Mouse (Mus musculus): Measurements from ENCODE around the gene Mtfmt. TPM values are rescaled to one million over a fixed set of nuclear protein-coding genes. Genes with fewer than 3 reads are reported as not detected.

The Mtfmt gene
- polyA plus RNA-seq, 1 experiment = 4.8 TPM

DNA sequence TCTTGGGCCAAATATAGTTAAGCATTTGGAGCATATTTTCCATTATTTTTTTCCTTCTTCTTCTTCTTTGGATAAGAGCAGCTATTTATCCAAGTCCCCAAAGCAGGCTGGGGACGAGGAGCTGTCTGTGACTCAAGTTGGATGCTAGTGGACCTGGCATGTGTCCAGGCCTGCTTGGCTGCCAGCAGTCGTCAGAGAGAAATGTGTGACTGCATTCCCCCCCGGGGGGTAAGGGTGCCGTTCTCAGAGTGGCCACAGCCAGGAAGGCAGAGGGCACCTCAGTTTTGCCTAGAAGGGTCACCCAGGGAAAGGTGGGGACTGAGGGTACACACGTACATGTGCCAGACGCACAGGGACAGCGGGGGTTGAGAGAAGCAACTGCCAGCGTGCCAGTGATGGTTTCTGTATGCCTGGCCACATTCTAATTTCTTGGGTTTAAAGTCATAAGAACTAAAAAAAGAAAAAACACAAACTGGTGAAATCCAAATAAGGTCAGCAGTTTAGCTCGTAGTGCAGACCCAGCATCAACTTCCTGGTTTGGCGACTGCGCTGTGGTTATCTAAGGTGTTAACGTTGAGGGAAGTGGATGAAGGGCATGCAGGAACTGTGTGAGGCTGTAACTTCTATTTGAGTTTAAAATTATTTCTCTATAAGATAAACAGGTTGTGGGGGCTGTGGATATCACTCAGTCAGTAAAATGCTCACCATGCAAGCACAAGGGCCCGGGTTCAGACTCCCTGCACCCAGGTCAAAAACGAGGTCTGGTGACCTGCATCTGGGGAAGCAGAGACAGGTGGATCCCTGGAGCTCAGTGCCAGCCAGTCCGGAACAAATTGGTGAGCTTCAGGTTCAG, 31.0 kb upstream of the Mtfmt start:
- H3K27me3 ChIP-seq (replicated peaks) = peaks cover 54% of the 10 kb centered on the region
- H3K4me1 ChIP-seq = peaks cover 8% of the 10 kb centered on the region
- H3K36me3 ChIP-seq (replicated peaks; ENCODE audit: low read length) = no peaks in the 10 kb centered on the region
- no peaks in the 10 kb centered on the region for H3K9me3 ChIP-seq
- no peak overlapping the region for H3K4me3 ChIP-seq (replicated peaks)
- TF ChIP-seq FLI1 (IDR thresholded peaks at IDR 0.05; ENCODE audit: low read length) = no peak
- TF ChIP-seq GATA1 (IDR thresholded peaks at IDR 0.05; ENCODE audit: borderline replicate concordance, low read length) = no peak

DNA sequence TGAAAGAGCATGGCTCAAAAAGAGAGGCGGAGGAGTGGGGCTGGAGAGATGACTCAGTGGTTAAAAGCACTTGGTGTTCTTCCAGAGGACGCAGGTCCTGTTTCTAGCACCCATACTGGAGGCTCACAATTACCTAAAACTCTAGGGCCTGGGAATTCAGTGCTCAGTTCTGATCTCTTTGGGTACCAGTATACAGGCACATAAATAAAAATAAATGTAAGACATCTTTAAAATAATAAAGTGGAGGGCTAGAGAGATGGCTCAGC, 30.5 kb upstream of the Mtfmt start:
- TF ChIP-seq FLI1 (IDR thresholded peaks at IDR 0.05; ENCODE audit: low read length) (no peak), GATA1 (IDR thresholded peaks at IDR 0.05; ENCODE audit: borderline replicate concordance, low read length) (no peak)

DNA sequence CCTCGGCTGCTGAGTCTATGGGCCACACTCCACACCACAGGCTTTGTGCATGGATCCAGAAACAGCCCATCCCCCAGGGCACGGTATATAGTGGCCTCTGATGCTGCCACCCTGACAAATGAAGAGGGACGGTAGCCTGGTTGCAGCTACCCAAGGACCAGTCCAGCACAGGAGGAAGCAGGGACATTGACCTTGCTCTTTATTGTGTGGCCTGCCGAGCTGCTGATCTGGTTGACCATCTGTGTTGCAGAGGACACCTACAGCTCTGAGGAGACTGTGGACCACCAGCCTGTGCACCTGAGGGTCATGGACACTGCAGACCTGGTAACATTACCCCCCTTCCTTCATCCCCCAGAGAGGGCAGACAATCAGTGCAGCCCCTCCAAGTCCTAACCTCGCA, 28.3 kb upstream of the Mtfmt start:
- H3K27me3 ChIP-seq (replicated peaks) = peaks cover 60% of the 10 kb centered on the region
- H3K4me1 ChIP-seq = peaks cover 8% of the 10 kb centered on the region
- H3K9me3 ChIP-seq = no peaks in the 10 kb centered on the region
- H3K4me3 ChIP-seq (replicated peaks) = peak overlapping the region; percentile 1
- TF ChIP-seq GATA1 (IDR thresholded peaks at IDR 0.05; ENCODE audit: borderline replicate concordance, low read length) (no peak), FLI1 (IDR thresholded peaks at IDR 0.05; ENCODE audit: low read length) (no peak)
- H3K36me3 ChIP-seq (replicated peaks; ENCODE audit: low read length) = no peaks in the 10 kb centered on the region

More for the DNA sequence above, 30.5 kb upstream of the Mtfmt start:
- H3K27me3 ChIP-seq (replicated peaks) = peaks cover 54% of the 10 kb centered on the region
- H3K9me3 ChIP-seq = no peaks in the 10 kb centered on the region
- H3K36me3 ChIP-seq (replicated peaks; ENCODE audit: low read length) = no peaks in the 10 kb centered on the region
- no peak overlapping the region for H3K4me3 ChIP-seq (replicated peaks)
- peaks cover 8% of the 10 kb centered on the region for H3K4me1 ChIP-seq

- H3K4me3 ChIP-seq (replicated peaks) = no peak overlapping the region
- peaks cover 8% of the 10 kb centered on the region for H3K4me1 ChIP-seq
- no peak for TF ChIP-seq FLI1 (IDR thresholded peaks at IDR 0.05; ENCODE audit: low read length)
- H3K9me3 ChIP-seq = no peaks in the 10 kb centered on the region
- H3K27me3 ChIP-seq (replicated peaks) = peaks cover 60% of the 10 kb centered on the region
- no peaks in the 10 kb centered on the region for H3K36me3 ChIP-seq (replicated peaks; ENCODE audit: low read length)
These were observed 27.7 kb upstream of the Mtfmt start for GRCm38 (mm10) chr9:65407861-65408260.

GRCm38 (mm10) chr9:65408871-65409295, 26.7 kb upstream of the Mtfmt start:
- TF ChIP-seq GATA1 (IDR thresholded peaks at IDR 0.05; ENCODE audit: borderline replicate concordance, low read length) = no peak
- TF ChIP-seq FLI1 (IDR thresholded peaks at IDR 0.05; ENCODE audit: low read length) = no peak

GRCm38 (mm10) chr9:65410378-65410777, 25.2 kb upstream of the Mtfmt start:
- Histone ChIP-seq H3K36me3 (replicated peaks; ENCODE audit: low read length) (no peaks in the 10 kb centered on the region), H3K9me3 (no peaks in the 10 kb centered on the region), H3K4me3 (replicated peaks) (no peak overlapping the region), H3K4me1 (peaks cover 5% of the 10 kb centered on the region), H3K27me3 (replicated peaks) (peaks cover 69% of the 10 kb centered on the region)
- TF ChIP-seq GATA1 (IDR thresholded peaks at IDR 0.05; ENCODE audit: borderline replicate concordance, low read length) (no peak), FLI1 (IDR thresholded peaks at IDR 0.05; ENCODE audit: low read length) (no peak)

More at GRCm38 (mm10) chr9:65408871-65409295, 26.7 kb upstream of the Mtfmt start:
- H3K36me3 ChIP-seq (replicated peaks; ENCODE audit: low read length) = no peaks in the 10 kb centered on the region
- H3K4me3 ChIP-seq (replicated peaks) = no peak overlapping the region
- H3K4me1 ChIP-seq = peaks cover 8% of the 10 kb centered on the region
- H3K9me3 ChIP-seq = no peaks in the 10 kb centered on the region
- H3K27me3 ChIP-seq (replicated peaks) = peaks cover 62% of the 10 kb centered on the region

DNA sequence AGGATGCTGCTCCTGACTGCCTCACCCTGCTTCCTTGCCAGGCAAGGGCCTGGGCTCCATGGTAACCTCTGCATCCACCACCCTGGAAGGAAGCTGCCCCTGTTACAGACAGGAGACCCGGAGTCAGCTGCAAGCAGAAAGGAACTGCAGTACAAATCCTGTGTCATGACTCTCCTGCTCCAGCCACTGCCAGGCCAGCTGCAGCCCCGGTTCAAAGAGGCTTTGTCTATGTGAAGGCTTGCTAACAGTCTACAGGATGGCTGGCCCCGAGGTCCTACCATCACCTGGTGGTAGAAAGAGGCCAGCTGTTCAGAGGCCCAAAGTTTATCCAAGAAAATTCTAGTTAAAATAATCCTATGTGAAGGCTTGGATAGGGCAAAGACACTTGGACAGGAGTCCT, 24.3 kb upstream of the Mtfmt start:
- Histone ChIP-seq H3K9me3 (no peaks in the 10 kb centered on the region), H3K4me1 (peaks cover 5% of the 10 kb centered on the region), H3K4me3 (replicated peaks) (no peak overlapping the region), H3K27me3 (replicated peaks) (peaks cover 71% of the 10 kb centered on the region), H3K36me3 (replicated peaks; ENCODE audit: low read length) (no peaks in the 10 kb centered on the region)
- TF ChIP-seq GATA1 (IDR thresholded peaks at IDR 0.05; ENCODE audit: borderline replicate concordance, low read length) (no peak), FLI1 (IDR thresholded peaks at IDR 0.05; ENCODE audit: low read length) (no peak)

- peaks cover 32% of the 10 kb centered on the region for H3K27me3 ChIP-seq (replicated peaks)
- no peaks in the 10 kb centered on the region for H3K9me3 ChIP-seq
- no peaks in the 10 kb centered on the region for H3K36me3 ChIP-seq (replicated peaks; ENCODE audit: low read length)
- TF ChIP-seq GATA1 (IDR thresholded peaks at IDR 0.05; ENCODE audit: borderline replicate concordance, low read length) (no peak), FLI1 (IDR thresholded peaks at IDR 0.05; ENCODE audit: low read length) (no peak)
- H3K4me3 ChIP-seq (replicated peaks) = no peak overlapping the region
- peaks cover under 1% of the 10 kb centered on the region; the same call in 1 of the 2 replicates for H3K4me1 ChIP-seq
These were observed 17.8 kb upstream of the Mtfmt start for GRCm38 (mm10) chr9:65417738-65418137.

GRCm38 (mm10) chr9:65419633-65420032, 15.9 kb upstream of the Mtfmt start:
- Histone ChIP-seq H3K4me3 (replicated peaks) (no peak overlapping the region), H3K4me1 (peaks cover 15% of the 10 kb centered on the region), H3K36me3 (replicated peaks; ENCODE audit: low read length) (no peaks in the 10 kb centered on the region), H3K9me3 (no peaks in the 10 kb centered on the region), H3K27me3 (replicated peaks) (peaks cover 19% of the 10 kb centered on the region)
- TF ChIP-seq GATA1 (IDR thresholded peaks at IDR 0.05; ENCODE audit: borderline replicate concordance, low read length) (no peak), FLI1 (IDR thresholded peaks at IDR 0.05; ENCODE audit: low read length) (no peak)

GRCm38 (mm10) chr9:65422760-65423501, 12.7 kb upstream of the Mtfmt start, which contains the start of gene Slc51b:
Gene Slc51b, minus strand, starts transcription at chr9:65422955.
- H3K36me3 ChIP-seq (replicated peaks; ENCODE audit: low read length) = no peaks in the 10 kb centered on the region
- TF ChIP-seq GATA1 (IDR thresholded peaks at IDR 0.05; ENCODE audit: borderline replicate concordance, low read length) (no peak), FLI1 (IDR thresholded peaks at IDR 0.05; ENCODE audit: low read length) (no peak)
- H3K27me3 ChIP-seq (replicated peaks) = peaks cover 11% of the 10 kb centered on the region
- H3K4me3 ChIP-seq (replicated peaks) = peak within 1 kb of the TSS; percentile 38
- peaks cover 18% of the 10 kb centered on the region for H3K4me1 ChIP-seq
- H3K9me3 ChIP-seq = no peaks in the 10 kb centered on the region
